Mouse (Mus musculus) layer of hippocampus, adult 11-12 months (tissue): ENCODE measurements around the gene Atp6v1g2.

Source experiments
- DNase-seq: peaks from one replicate; pipeline ENCODE4 v3.0.0; 2022; ENCODE audit warnings: low spot score

Atp6v1g2 gene

GRCm38 (mm10) chr17:35233114-35233980 is at the start of gene Atp6v1g2:
Gene Atp6v1g2, plus strand, starts transcription at chr17:35233660.
- DNase-seq = no peak

- DNase-seq = peak; percentile 56
Observed at GRCm38 (mm10) chr17:35185639-35186611, 47.5 kb upstream of the Atp6v1g2 start.

GRCm38 (mm10) chr17:35186681-35187080 is 46.8 kb upstream of the Atp6v1g2 start:
- DNase-seq = no peak

GRCm38 (mm10) chr17:35187345-35187744 is 46.1 kb upstream of the Atp6v1g2 start:
- DNase-seq = no peak

GRCm38 (mm10) chr17:35187959-35188610 is 45.4 kb upstream of the Atp6v1g2 start, which contains the start of gene Lst1:
Gene Lst1, minus strand, starts transcription at chr17:35188439.
- DNase-seq = no peak

GRCm38 (mm10) chr17:35189186-35189585 is 44.3 kb upstream of the Atp6v1g2 start:
- DNase-seq = no peak

- no peak for DNase-seq
Observed at GRCm38 (mm10) chr17:35190096-35190495, 43.4 kb upstream of the Atp6v1g2 start.

GRCm38 (mm10) chr17:35191723-35192122 is 41.7 kb upstream of the Atp6v1g2 start:
- DNase-seq = no peak

GRCm38 (mm10) chr17:35192924-35193323 is 40.5 kb upstream of the Atp6v1g2 start:
- DNase-seq = no peak

GRCm38 (mm10) chr17:35193881-35194843 is 39.3 kb upstream of the Atp6v1g2 start, which contains the start of gene Ltb:
Gene Ltb, plus strand, starts transcription at chr17:35194439.
- no peak for DNase-seq

GRCm38 (mm10) chr17:35194844-35195630 is 38.4 kb upstream of the Atp6v1g2 start:
- DNase-seq = no peak

- peak; percentile 80 for DNase-seq
Observed at GRCm38 (mm10) chr17:35195631-35196320, 37.7 kb upstream of the Atp6v1g2 start.

- DNase-seq = no peak
Observed at GRCm38 (mm10) chr17:35196321-35196641, 37.2 kb upstream of the Atp6v1g2 start.

GRCm38 (mm10) chr17:35197126-35197525 is 36.3 kb upstream of the Atp6v1g2 start:
- DNase-seq = no peak

GRCm38 (mm10) chr17:35198029-35198428 is 35.4 kb upstream of the Atp6v1g2 start:
- DNase-seq = no peak

GRCm38 (mm10) chr17:35198946-35199345 is 34.5 kb upstream of the Atp6v1g2 start:
- DNase-seq = no peak

- no peak for DNase-seq
Observed at GRCm38 (mm10) chr17:35200398-35200797, 33.1 kb upstream of the Atp6v1g2 start.

- DNase-seq = no peak
Observed at GRCm38 (mm10) chr17:35201128-35201527, 32.3 kb upstream of the Atp6v1g2 start.

GRCm38 (mm10) chr17:35201787-35202186 is 31.7 kb upstream of the Atp6v1g2 start, which contains the start of gene Tnf:
Gene Tnf, minus strand, starts transcription at chr17:35202007.
- peak; percentile 35 for DNase-seq
